Mouse (Mus musculus) small intestine, adult 2 months (tissue): ENCODE data around the gene Asap3.

Experiments
- CTCF ChIP-seq: fragments of 200-500 bp; IDR thresholded peaks from 2 replicates; pipeline ENCODE4 v1.5.1; 2012; ENCODE audit warnings: low read depth, mild to moderate bottlenecking, control low read depth, inconsistent platforms, low read length, moderate library complexity, mixed read lengths; ENCODE audit not compliant: insufficient replicate concordance, insufficient read length; ENCODE audit errors: extremely low read depth
- POLR2A ChIP-seq: fragments of 200-500 bp; IDR thresholded peaks from 2 replicates; pipeline ENCODE4 v1.6.1; 2012; ENCODE audit warnings: low read depth, mild to moderate bottlenecking, control low read depth, inconsistent platforms, low read length, moderate library complexity

DNA sequence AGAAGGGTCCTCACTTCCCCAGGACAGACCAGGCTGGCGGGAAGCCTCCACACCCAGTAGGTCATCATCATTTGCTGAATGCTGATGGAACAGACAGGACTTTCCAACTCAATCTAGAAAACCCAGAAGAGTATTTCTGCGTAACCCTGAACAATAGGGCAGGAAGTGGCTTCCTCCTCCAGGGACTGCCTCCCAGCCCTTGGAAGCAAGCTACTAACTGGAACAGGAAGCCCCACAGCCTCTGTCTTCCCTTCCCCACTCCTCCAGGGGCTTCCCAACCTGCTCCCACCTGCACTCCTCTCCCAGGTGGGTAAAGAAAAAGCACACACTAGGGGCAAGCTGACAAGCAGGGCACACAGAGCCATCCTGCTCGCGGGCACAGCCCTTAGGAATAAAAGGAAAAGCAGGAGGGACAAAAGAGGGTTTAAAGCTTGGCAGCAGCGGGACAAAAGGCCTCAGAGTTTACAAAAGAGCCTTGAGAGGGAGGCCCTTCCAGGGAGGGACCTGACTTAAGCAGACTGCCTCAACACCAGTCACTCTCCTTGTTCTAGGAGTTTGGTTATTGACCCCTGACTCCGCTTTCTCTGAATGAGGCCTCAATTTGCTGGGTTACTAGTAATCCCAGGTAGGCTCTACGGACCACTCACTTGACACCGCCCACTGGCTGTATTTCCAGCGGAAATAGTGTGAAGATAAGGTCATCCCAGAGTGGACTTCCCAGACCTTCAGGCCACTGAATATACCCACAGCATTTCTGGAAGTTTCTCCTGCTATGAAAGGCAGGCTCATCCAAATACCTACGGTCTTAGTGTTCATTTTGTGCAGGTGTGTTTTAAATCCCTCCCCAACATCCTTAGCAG lies 76.7 kb downstream of the Asap3 start:
- TF ChIP-seq CTCF (no peak), POLR2A (no peak)
